In the genomic region with DNA sequence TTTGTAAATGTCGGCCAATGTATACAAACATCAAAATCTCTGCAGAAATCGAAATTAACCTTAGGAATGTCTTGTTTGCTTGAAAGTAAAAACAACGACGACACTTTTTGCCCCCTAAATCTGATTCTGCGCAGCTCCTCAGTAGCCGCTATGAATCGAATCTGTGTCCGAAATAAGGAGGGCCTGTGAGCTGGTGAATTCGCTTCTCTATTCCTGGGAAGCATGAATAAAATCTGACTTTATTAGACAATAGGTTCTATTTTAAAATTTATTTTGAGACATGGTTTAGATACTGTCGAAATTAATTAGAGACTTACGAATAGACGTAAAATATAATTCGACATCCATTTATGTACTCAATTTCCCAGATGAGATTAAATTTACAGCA, we compare ENCODE assay signal across 8 mouse cellular contexts. TPM values are rescaled to one million over a fixed set of nuclear protein-coding genes. Genes with fewer than 3 reads are reported as not detected.
DNase-seq lines count a peak whose midpoint lies in the region; ATAC-seq and TF ChIP-seq lines count a peak whose summit lies in the region.

No protein-coding gene starts in this region.

- DNase-seq in kidney, postnatal 0 days (ENCODE audit: low spot score), result no peak
- no peak for DNase-seq in kidney, postnatal 10 days
- DNase-seq in intestine, embryonic 14.5 days (ENCODE audit: low spot score), result no peak
- no peak for DNase-seq in urinary bladder, adult 18-20 months (ENCODE audit: low spot score in 2 of 2)
- no peak for DNase-seq in spleen, postnatal 4 days (ENCODE audit: low spot score in 2 of 2)
- no peak for DNase-seq in kidney, postnatal 4 days

- no peaks in the 10 kb centered on the region for H3K9me3 ChIP-seq in kidney, postnatal 0 days (replicated peaks; ENCODE audit: low read length)
- H3K9me3 ChIP-seq in embryonic facial prominence, embryonic 13.5 days, result no peaks in the 10 kb centered on the region
- no peaks in the 10 kb centered on the region for H3K9me3 ChIP-seq in intestine, embryonic 14.5 days (ENCODE audit: control insufficient read depth, low read length)

- H3ac ChIP-seq in myocyte (ENCODE audit: control insufficient read depth, insufficient read length), result peak overlapping the region; percentile 18

- H3K9ac ChIP-seq in kidney, postnatal 0 days (ENCODE audit: low read depth, low read length), result peak overlapping the region; percentile 35; the same call in 1 of the 2 replicates
- H3K9ac ChIP-seq in embryonic facial prominence, embryonic 13.5 days, result peak overlapping the region; percentile 84
- peak overlapping the region; percentile 59 for H3K9ac ChIP-seq in intestine, embryonic 14.5 days (ENCODE audit: low read length)

- H3K27me3 ChIP-seq in kidney, postnatal 0 days (ENCODE audit: insufficient read depth, low read length), result no peaks in the 10 kb centered on the region
- no peaks in the 10 kb centered on the region for H3K27me3 ChIP-seq in embryonic facial prominence, embryonic 13.5 days
- no peaks in the 10 kb centered on the region for H3K27me3 ChIP-seq in intestine, embryonic 14.5 days (replicated peaks; ENCODE audit: control insufficient read depth, insufficient read depth, low read length)
- H3K27me3 ChIP-seq in myocyte (ENCODE audit: control insufficient read depth, insufficient read depth, insufficient read length), result no peaks in the 10 kb centered on the region

- H3K79me2 ChIP-seq in myocyte (ENCODE audit: control insufficient read depth, insufficient read depth), result no peaks in the 10 kb centered on the region

- TF ChIP-seq POLR2A in myocyte (IDR thresholded peaks at IDR 0.05; ENCODE audit: insufficient read length, low read depth), result no peak

- H3K27ac ChIP-seq in kidney, postnatal 0 days, result no peak overlapping the region
- peak overlapping the region; percentile 57 for H3K27ac ChIP-seq in embryonic facial prominence, embryonic 13.5 days
- 0 out of 2 replicates have a peak overlapping the region, but pooled peaks have one; percentile 27 for H3K27ac ChIP-seq in intestine, embryonic 14.5 days (ENCODE audit: low read depth)

- WGBS in kidney, postnatal 0 days, result 5% methylated on average over 13 of the region's 13 CpGs
- 3% methylated on average over 13 of the region's 13 CpGs for WGBS in embryonic facial prominence, embryonic 13.5 days
- 7% methylated on average over 13 of the region's 13 CpGs for WGBS in intestine, embryonic 14.5 days

- no peaks in the 10 kb centered on the region; the same call in 1 of the 2 replicates for H3K4me1 ChIP-seq in kidney, postnatal 0 days (replicated peaks; ENCODE audit: insufficient read depth, low read length)
- peaks cover 38% of the 10 kb centered on the region for H3K4me1 ChIP-seq in embryonic facial prominence, embryonic 13.5 days
- H3K4me1 ChIP-seq in intestine, embryonic 14.5 days (replicated peaks; ENCODE audit: control insufficient read depth, insufficient read depth, low read length), result 0 out of 2 replicates have a peak, but pooled peaks cover 8% of the 10 kb centered on the region

- ATAC-seq in kidney, postnatal 0 days (replicated peaks; ENCODE audit: low FRiP score, low read depth), result no peak
- no peak for ATAC-seq in embryonic facial prominence, embryonic 13.5 days (ENCODE audit: insufficient number of reproducible peaks, insufficient read depth, low FRiP score, low TSS enrichment, low read depth)
- ATAC-seq in intestine, embryonic 14.5 days (replicated peaks; ENCODE audit: low FRiP score, low TSS enrichment, low read depth), result peak; percentile 9; the same call in 1 of the 2 replicates

- TF ChIP-seq CTCF in kidney, postnatal 0 days (IDR thresholded peaks at IDR 0.05; ENCODE audit: low read depth), result no peak

- no peaks in the 10 kb centered on the region for H3K36me3 ChIP-seq in kidney, postnatal 0 days (ENCODE audit: insufficient read depth, low read length)
- no peaks in the 10 kb centered on the region for H3K36me3 ChIP-seq in embryonic facial prominence, embryonic 13.5 days
- H3K36me3 ChIP-seq in intestine, embryonic 14.5 days (ENCODE audit: control insufficient read depth, insufficient read depth, low read length), result no peaks in the 10 kb centered on the region
- H3K36me3 ChIP-seq in myocyte (ENCODE audit: control insufficient read depth, insufficient read depth), result no peaks in the 10 kb centered on the region

- peak overlapping the region; percentile 71 for H3K4me3 ChIP-seq in kidney, postnatal 0 days (replicated peaks; ENCODE audit: low read depth, low read length)
- H3K4me3 ChIP-seq in embryonic facial prominence, embryonic 13.5 days, result peak overlapping the region; percentile 73
- peak overlapping the region; percentile 75 for H3K4me3 ChIP-seq in intestine, embryonic 14.5 days (ENCODE audit: low read depth, low read length)
- peak overlapping the region; percentile 79 for H3K4me3 ChIP-seq in myocyte

- H3K4me2 ChIP-seq in kidney, postnatal 0 days (ENCODE audit: low read length), result peak overlapping the region; percentile 93
- H3K4me2 ChIP-seq in embryonic facial prominence, embryonic 13.5 days, result peak overlapping the region; percentile 91
- H3K4me2 ChIP-seq in intestine, embryonic 14.5 days (ENCODE audit: low read length), result peak overlapping the region; percentile 69
- peak overlapping the region; percentile 94 for H3K4me2 ChIP-seq in myocyte (ENCODE audit: low read depth)

TF ChIP-seq in myocyte, 11 proteins besides CTCF, POLR2A, EP300 and RAD21:
- TF ChIP-seq POLR2AphosphoS2 (IDR thresholded peaks at IDR 0.05; ENCODE audit: insufficient read length, low read depth) (no peak), MYOG (IDR thresholded peaks at IDR 0.05; ENCODE audit: control insufficient read depth in 1 of 3, insufficient read depth in 1 of 3, insufficient read length in 2 of 3, low read depth in 2 of 3) (no peak)

RNA-seq across cellular contexts. Expression of gene Tspyl4, which starts 0.3 kb away (rescaled TPM):
- polyA plus RNA-seq in kidney, postnatal 0 days (2015; fragmentation: Nextera tagmentation; extraction: Ambion mirVana), result 9.4 and 9.9 TPM in 2 replicates
- polyA plus RNA-seq in embryonic facial prominence, embryonic 13.5 days (2015; fragmentation: Nextera tagmentation; extraction: Ambion mirVana), result 26.8 and 30.6 TPM in 2 replicates
- 8.1 and 10.0 TPM in 2 replicates for polyA plus RNA-seq in intestine, embryonic 14.5 days (2014; fragmentation: Nextera tagmentation; extraction: Ambion mirVana)
- 6.0 TPM for polyA plus RNA-seq in myocyte (2012; fragmentation: generic; extraction: Trizol)

RNA-seq across cellular contexts. Expression of gene Tspyl1, which starts 14.9 kb away (rescaled TPM):
- 70.1 and 74.9 TPM in 2 replicates for polyA plus RNA-seq in kidney, postnatal 0 days (2015; fragmentation: Nextera tagmentation; extraction: Ambion mirVana)
- 82.9 and 91.2 TPM in 2 replicates for polyA plus RNA-seq in embryonic facial prominence, embryonic 13.5 days (2015; fragmentation: Nextera tagmentation; extraction: Ambion mirVana)
- 41.1 and 48.3 TPM in 2 replicates for polyA plus RNA-seq in intestine, embryonic 14.5 days (2014; fragmentation: Nextera tagmentation; extraction: Ambion mirVana)
- 26.4 TPM for polyA plus RNA-seq in myocyte (2012; fragmentation: generic; extraction: Trizol)
